Mouse (Mus musculus): ENCODE measurements around the gene Tex264. TPM values are rescaled to one million over a fixed set of nuclear protein-coding genes. Genes with fewer than 3 reads are reported as not detected.

Gene Tex264
- 87.2 and 196 TPM in 2 replicates for polyA plus RNA-seq (2012; ENCODE audit: insufficient read depth, low replicate concordance)

GRCm38 (mm10) chr9:106685249-106686101 is at the start of gene Tex264:
Tex264 (minus strand) TSS chr9:106685927.
- no peaks in the 10 kb centered on the region for H3K9me3 ChIP-seq
- H3K4me3 ChIP-seq (replicated peaks) = peak within 1 kb of the TSS; percentile 93
- H3K27me3 ChIP-seq (replicated peaks) = no peaks in the 10 kb centered on the region
- peaks cover 34% of the 10 kb centered on the region for H3K4me1 ChIP-seq
- TF ChIP-seq FLI1 (IDR thresholded peaks at IDR 0.05; ENCODE audit: low read length) = no peak
- no peak for TF ChIP-seq GATA1 (IDR thresholded peaks at IDR 0.05; ENCODE audit: borderline replicate concordance, low read length)
- H3K36me3 ChIP-seq (replicated peaks; ENCODE audit: low read length) = peaks cover 33% of the 10 kb centered on the region

GRCm38 (mm10) chr9:106733690-106734089 is 48.0 kb upstream of the Tex264 start:
- TF ChIP-seq GATA1 (IDR thresholded peaks at IDR 0.05; ENCODE audit: borderline replicate concordance, low read length) (no peak), FLI1 (IDR thresholded peaks at IDR 0.05; ENCODE audit: low read length) (no peak)
- peaks cover 10% of the 10 kb centered on the region for H3K36me3 ChIP-seq (replicated peaks; ENCODE audit: low read length)
- peaks cover 6% of the 10 kb centered on the region for H3K4me1 ChIP-seq
- no peaks in the 10 kb centered on the region for H3K27me3 ChIP-seq (replicated peaks)
- no peak overlapping the region for H3K4me3 ChIP-seq (replicated peaks)
- H3K9me3 ChIP-seq = no peaks in the 10 kb centered on the region; the same call in 1 of the 2 replicates

GRCm38 (mm10) chr9:106729416-106729815 is 43.7 kb upstream of the Tex264 start:
- Histone ChIP-seq H3K27me3 (replicated peaks) (no peaks in the 10 kb centered on the region), H3K36me3 (replicated peaks; ENCODE audit: low read length) (peaks cover 4% of the 10 kb centered on the region), H3K4me1 (peaks cover 40% of the 10 kb centered on the region), H3K4me3 (replicated peaks) (no peak overlapping the region), H3K9me3 (no peaks in the 10 kb centered on the region)
- TF ChIP-seq FLI1 (IDR thresholded peaks at IDR 0.05; ENCODE audit: low read length) (no peak), GATA1 (IDR thresholded peaks at IDR 0.05; ENCODE audit: borderline replicate concordance, low read length) (no peak)

DNA sequence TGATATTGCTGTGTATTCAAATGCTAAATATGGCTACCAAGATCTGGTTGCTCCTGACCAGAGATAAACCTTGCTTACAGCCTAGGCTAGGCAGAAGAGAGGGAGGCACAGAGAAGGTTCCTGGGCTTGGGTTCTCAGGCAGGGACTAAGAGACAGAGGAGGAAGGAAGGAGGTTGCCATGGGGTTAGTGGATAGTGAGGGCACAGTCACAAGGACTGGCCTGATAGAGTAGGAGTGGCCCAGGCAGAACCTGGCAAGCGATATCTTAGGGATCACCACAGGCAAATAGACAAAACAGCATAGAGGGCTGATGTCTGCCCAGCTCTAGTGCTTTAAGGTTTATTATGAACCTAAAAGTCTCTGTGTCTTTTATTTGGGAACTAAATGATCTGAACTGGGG is 41.2 kb upstream of the Tex264 start:
- Histone ChIP-seq H3K36me3 (replicated peaks; ENCODE audit: low read length) (peaks cover 13% of the 10 kb centered on the region), H3K9me3 (no peaks in the 10 kb centered on the region), H3K4me3 (replicated peaks) (peak overlapping the region; percentile 16), H3K4me1 (peaks cover 54% of the 10 kb centered on the region), H3K27me3 (replicated peaks) (no peaks in the 10 kb centered on the region)
- TF ChIP-seq GATA1 (IDR thresholded peaks at IDR 0.05; ENCODE audit: borderline replicate concordance, low read length) (no peak), FLI1 (IDR thresholded peaks at IDR 0.05; ENCODE audit: low read length) (no peak)

- no peak for TF ChIP-seq GATA1 (IDR thresholded peaks at IDR 0.05; ENCODE audit: borderline replicate concordance, low read length)
- TF ChIP-seq FLI1 (IDR thresholded peaks at IDR 0.05; ENCODE audit: low read length) = no peak
- H3K36me3 ChIP-seq (replicated peaks; ENCODE audit: low read length) = peaks cover 25% of the 10 kb centered on the region
- H3K4me3 ChIP-seq (replicated peaks) = no peak overlapping the region
- H3K9me3 ChIP-seq = no peaks in the 10 kb centered on the region
- peaks cover 51% of the 10 kb centered on the region for H3K4me1 ChIP-seq
- H3K27me3 ChIP-seq (replicated peaks) = no peaks in the 10 kb centered on the region
Measured at GRCm38 (mm10) chr9:106725435-106725834, 39.7 kb upstream of the Tex264 start.

- no peak for TF ChIP-seq FLI1 (IDR thresholded peaks at IDR 0.05; ENCODE audit: low read length)
- no peak for TF ChIP-seq GATA1 (IDR thresholded peaks at IDR 0.05; ENCODE audit: borderline replicate concordance, low read length)
- H3K36me3 ChIP-seq (replicated peaks; ENCODE audit: low read length) = peaks cover 31% of the 10 kb centered on the region
Measured at GRCm38 (mm10) chr9:106724864-106725263, 39.1 kb upstream of the Tex264 start.

GRCm38 (mm10) chr9:106716729-106717128 is 31.0 kb upstream of the Tex264 start:
- peaks cover 90% of the 10 kb centered on the region for H3K36me3 ChIP-seq (replicated peaks; ENCODE audit: low read length)
- H3K27me3 ChIP-seq (replicated peaks) = no peaks in the 10 kb centered on the region
- no peak overlapping the region for H3K4me3 ChIP-seq (replicated peaks)
- TF ChIP-seq GATA1 (IDR thresholded peaks at IDR 0.05; ENCODE audit: borderline replicate concordance, low read length) (no peak), FLI1 (IDR thresholded peaks at IDR 0.05; ENCODE audit: low read length) (no peak)
- H3K4me1 ChIP-seq = peaks cover 5% of the 10 kb centered on the region
- H3K9me3 ChIP-seq = no peaks in the 10 kb centered on the region

More at GRCm38 (mm10) chr9:106724864-106725263, 39.1 kb upstream of the Tex264 start:
- Histone ChIP-seq H3K4me1 (peaks cover 48% of the 10 kb centered on the region), H3K4me3 (replicated peaks) (no peak overlapping the region), H3K27me3 (replicated peaks) (no peaks in the 10 kb centered on the region), H3K9me3 (no peaks in the 10 kb centered on the region)

- Histone ChIP-seq H3K4me3 (replicated peaks) (no peak overlapping the region), H3K27me3 (replicated peaks) (no peaks in the 10 kb centered on the region), H3K9me3 (no peaks in the 10 kb centered on the region), H3K4me1 (peaks cover 10% of the 10 kb centered on the region), H3K36me3 (replicated peaks; ENCODE audit: low read length) (peaks cover 90% of the 10 kb centered on the region)
- TF ChIP-seq FLI1 (IDR thresholded peaks at IDR 0.05; ENCODE audit: low read length) (no peak), GATA1 (IDR thresholded peaks at IDR 0.05; ENCODE audit: borderline replicate concordance, low read length) (no peak)
Measured at GRCm38 (mm10) chr9:106716232-106716631, 30.5 kb upstream of the Tex264 start.

- H3K36me3 ChIP-seq (replicated peaks; ENCODE audit: low read length) = peaks cover 89% of the 10 kb centered on the region
- H3K4me3 ChIP-seq (replicated peaks) = no peak overlapping the region
- no peaks in the 10 kb centered on the region for H3K27me3 ChIP-seq (replicated peaks)
- no peaks in the 10 kb centered on the region for H3K9me3 ChIP-seq
- H3K4me1 ChIP-seq = peaks cover 23% of the 10 kb centered on the region
- TF ChIP-seq GATA1 (IDR thresholded peaks at IDR 0.05; ENCODE audit: borderline replicate concordance, low read length) (no peak), FLI1 (IDR thresholded peaks at IDR 0.05; ENCODE audit: low read length) (no peak)
Measured at GRCm38 (mm10) chr9:106712470-106712869, 26.7 kb upstream of the Tex264 start.

GRCm38 (mm10) chr9:106692973-106693481 is 7.3 kb upstream of the Tex264 start:
- Histone ChIP-seq H3K9me3 (no peaks in the 10 kb centered on the region), H3K36me3 (replicated peaks; ENCODE audit: low read length) (peaks cover 77% of the 10 kb centered on the region), H3K27me3 (replicated peaks) (no peaks in the 10 kb centered on the region), H3K4me3 (replicated peaks) (no peak overlapping the region), H3K4me1 (no peaks in the 10 kb centered on the region)
- TF ChIP-seq GATA1 (IDR thresholded peaks at IDR 0.05; ENCODE audit: borderline replicate concordance, low read length) (no peak), FLI1 (IDR thresholded peaks at IDR 0.05; ENCODE audit: low read length) (no peak)

Measured in megakaryocyte, embryonic 14.5 days (primary cell).